In the genomic region with DNA sequence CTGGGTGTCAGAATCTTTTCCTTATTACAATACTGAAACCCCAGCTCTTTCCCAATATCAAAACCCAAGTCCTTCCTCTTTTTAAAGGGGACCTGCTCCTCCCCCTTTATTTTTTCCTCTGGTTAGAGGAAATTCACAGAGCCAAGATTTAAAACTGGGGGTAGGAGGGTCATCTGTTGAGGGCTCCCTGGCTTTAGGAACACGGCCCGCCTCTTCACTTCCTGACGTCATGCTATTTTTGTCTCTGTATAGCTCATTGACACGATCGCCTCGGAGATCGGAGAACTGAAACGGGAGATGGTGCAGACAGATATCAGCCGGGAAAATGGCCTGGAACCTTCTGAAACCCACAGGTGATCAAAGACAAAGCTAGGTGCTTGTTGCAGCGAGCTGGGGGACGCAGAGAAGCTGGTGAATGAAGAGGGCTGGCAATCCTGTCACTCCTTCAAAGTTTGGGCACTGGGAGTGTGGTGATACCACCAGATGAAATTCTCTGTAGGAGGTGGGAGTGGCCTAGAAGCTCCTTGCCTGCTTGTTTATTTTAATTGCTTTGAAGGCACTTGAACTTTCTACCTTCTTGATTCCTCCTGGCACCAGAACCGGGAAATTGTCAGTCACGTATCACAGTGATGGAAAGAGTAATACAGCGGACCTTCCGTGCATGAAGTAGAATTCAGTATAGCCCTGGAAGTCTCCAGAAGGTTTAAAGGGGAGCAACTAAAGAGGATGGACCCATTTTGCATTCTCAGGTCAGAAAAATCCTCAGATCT, we compare ENCODE assay signal across 9 mouse cellular contexts.
DNase-seq lines count a peak whose midpoint lies in the region; ATAC-seq and TF ChIP-seq lines count a peak whose summit lies in the region.
"Had no signal": no experiment of that assay in that cellular context is flagged by ENCODE, and none has a peak within 500 bp of the region (broad histone marks: within the 10 kb centered on the region; RNA-seq: fewer than 3 reads in every experiment).

No protein-coding gene starts in this region.

- DNase-seq in layer of hippocampus, adult 9-10 months (ENCODE audit: low spot score): peak; percentile 21
- DNase-seq in layer of hippocampus, adult 8-10 months (ENCODE audit: low spot score in 2 of 2): no peak
- peak; percentile 59 to 76 for DNase-seq in heart, adult 2 months
- peak; percentile 44 for DNase-seq in kidney, postnatal 10 days
- DNase-seq in monocyte, adult 2 months (ENCODE audit: low read depth in 1 of 2, low spot score in 2 of 2): peak; percentile 68 to 69
- no peak for DNase-seq in adrenal gland, postnatal 25 days
- no peak for DNase-seq in thymus, postnatal 0 days (ENCODE audit: low spot score)

- 0 out of 2 replicates have a peak, but pooled peaks have one; percentile 42 for TF ChIP-seq EP300 in heart, adult 2 months (IDR thresholded peaks at IDR 0.05; ENCODE audit: insufficient read depth, low read depth, low read length)

- peak overlapping the region; percentile 84 for H3K27ac ChIP-seq in heart, adult 2 months
- no peak overlapping the region for H3K27ac ChIP-seq in hindbrain, embryonic 13.5 days
- H3K27ac ChIP-seq: neural tube, embryonic 12.5 days had no signal

- peaks cover 3% of the 10 kb centered on the region; the same call in 1 of the 2 replicates for H3K4me1 ChIP-seq in heart, adult 2 months (ENCODE audit: control insufficient read depth, insufficient read depth, low read length)
- H3K4me1 ChIP-seq in hindbrain, embryonic 13.5 days (replicated peaks): no peaks in the 10 kb centered on the region
- H3K4me1 ChIP-seq: neural tube, embryonic 12.5 days had no signal

- 43% methylated on average over 15 of the region's 15 CpGs for WGBS in heart, adult 2 months
- 86% methylated on average over 15 of the region's 15 CpGs for WGBS in hindbrain, embryonic 13.5 days

- intact Hi-C loops in heart, adult 2 months (cut with DNase I): loop anchor here (2.0 kb wide), 2 partner anchors 39 to 63 kb away; no protein-coding TSS in a partner anchor

- no peak overlapping the region for H3K4me2 ChIP-seq in hindbrain, embryonic 13.5 days
- H3K4me2 ChIP-seq: neural tube, embryonic 12.5 days had no signal

- peaks cover 4% of the 10 kb centered on the region for H3K36me3 ChIP-seq in heart, adult 2 months (ENCODE audit: control insufficient read depth, insufficient read depth, low read length)
- H3K36me3 ChIP-seq in hindbrain, embryonic 13.5 days: peaks cover 1% of the 10 kb centered on the region
- H3K36me3 ChIP-seq: neural tube, embryonic 12.5 days had no signal

- TF ChIP-seq POLR2A in heart, adult 2 months (IDR thresholded peaks at IDR 0.05; ENCODE audit: insufficient read depth, low read depth, low read length): peak; percentile 67

- H3K79me2 ChIP-seq in heart, adult 2 months (replicated peaks; ENCODE audit: control insufficient read depth, insufficient read depth, low read length): no peaks in the 10 kb centered on the region

- no peak for ATAC-seq in hindbrain, embryonic 13.5 days (ENCODE audit: low FRiP score)

- H3K9me3 ChIP-seq in hindbrain, embryonic 13.5 days: peaks cover 2% of the 10 kb centered on the region
- H3K9me3 ChIP-seq: neural tube, embryonic 12.5 days had no signal

- H3K9ac ChIP-seq in heart, adult 2 months (ENCODE audit: low read depth, low read length): peak overlapping the region; percentile 47
- no peak overlapping the region for H3K9ac ChIP-seq in hindbrain, embryonic 13.5 days
- H3K9ac ChIP-seq: neural tube, embryonic 12.5 days had no signal

- peak overlapping the region; percentile 58 for H3K4me3 ChIP-seq in heart, adult 2 months
- no peak overlapping the region for H3K4me3 ChIP-seq in hindbrain, embryonic 13.5 days
- H3K4me3 ChIP-seq: neural tube, embryonic 12.5 days had no signal

- no peak for TF ChIP-seq CTCF in heart, adult 2 months (IDR thresholded peaks at IDR 0.05)

- no peaks in the 10 kb centered on the region for H3K27me3 ChIP-seq in heart, adult 2 months (ENCODE audit: control insufficient read depth, insufficient read depth, low read length)
- no peaks in the 10 kb centered on the region for H3K27me3 ChIP-seq in hindbrain, embryonic 13.5 days
- H3K27me3 ChIP-seq: neural tube, embryonic 12.5 days had no signal

Comparison
In these comparisons a context has a peak if more than half of its experiments do, and no peak if none do; other contexts are left out.
1. DNase-seq: peak in layer of hippocampus, adult 9-10 months (single experiment), heart, adult 2 months (2 of 2), kidney, postnatal 10 days (single experiment) and monocyte, adult 2 months (2 of 2); none in layer of hippocampus, adult 8-10 months (0 of 2), adrenal gland, postnatal 25 days (single experiment) and thymus, postnatal 0 days (single experiment).